Mouse (Mus musculus) MEL (cell line): Measurements from ENCODE around the gene Papss1. TPM values are rescaled to one million over a fixed set of nuclear protein-coding genes. Genes with fewer than 3 reads are reported as not detected.

Experiments used
- DNase-seq: peaks from one replicate; pipeline ENCODE4 v3.0.0; 2011; ENCODE audit warnings: low read depth, low spot score
- H3K27ac ChIP-seq: 2 replicates; pipeline ENCODE4 v1.5.1; 2012; ENCODE audit warnings: low read depth, mild to moderate bottlenecking, control low read depth, low read length, moderate library complexity; ENCODE audit not compliant: control insufficient read depth
- H3K27me3 ChIP-seq, 2 experiments: fragments of 150-350 bp in 1 of 2; sonication (generic) in 1 of 2; 2 replicates each; pipeline ENCODE4 v1.6.1; 2012; ENCODE audit warnings: low read length in 2 of 2, mild to moderate bottlenecking in 2 of 2, improper control_type of control experiment in 1 of 2, moderate library complexity in 1 of 2; ENCODE audit not compliant: insufficient read depth in 2 of 2, control insufficient read depth in 1 of 2
- H3K36me3 ChIP-seq, 2 experiments: 2 replicates each; pipeline ENCODE4 v1.6.1; 2012 to 2014; ENCODE audit warnings: low read length in 2 of 2, improper control_type of control experiment in 1 of 2, inconsistent platforms in 1 of 2, mild to moderate bottlenecking in 1 of 2; ENCODE audit not compliant: insufficient read depth in 2 of 2, control insufficient read depth in 1 of 2
- H3K4me1 ChIP-seq, 2 experiments: fragments of 150-350 bp in 1 of 2; sonication (generic) in 1 of 2; 2 replicates each; pipeline ENCODE4 v1.6.1; 2012; ENCODE audit warnings: low read length in 2 of 2, improper control_type of control experiment in 1 of 2, mild to moderate bottlenecking in 1 of 2; ENCODE audit not compliant: insufficient read depth in 2 of 2, control insufficient read depth in 1 of 2
- H3K4me3 ChIP-seq, 2 experiments: fragments of 150-350 bp in 1 of 2; sonication (generic) in 1 of 2; 2 replicates each; pipeline ENCODE4 v1.5.1; 2012; ENCODE audit warnings: low read depth in 2 of 2, low read length in 2 of 2, mild to moderate bottlenecking in 2 of 2, moderate library complexity in 2 of 2, control low read depth in 1 of 2, improper control_type of control experiment in 1 of 2; ENCODE audit not compliant: control insufficient read depth in 1 of 2, insufficient read depth in 1 of 2
- H3K79me2 ChIP-seq: 2 replicates; pipeline ENCODE4 v1.6.1; 2012; ENCODE audit warnings: mild to moderate bottlenecking, low read length, moderate library complexity; ENCODE audit not compliant: control insufficient read depth, poor library complexity, insufficient read depth
- H3K9ac ChIP-seq: 2 replicates; pipeline ENCODE4 v1.6.1; 2012; ENCODE audit warnings: low read depth, mild to moderate bottlenecking, control low read depth, low read length, moderate library complexity; ENCODE audit not compliant: control insufficient read depth, poor library complexity, severe bottlenecking
- H3K9me3 ChIP-seq: fragments of 150-350 bp; sonication (generic); replicated peaks from 2 replicates; pipeline ENCODE4 v1.6.1; 2012; ENCODE audit warnings: mild to moderate bottlenecking, low read length, improper control_type of control experiment, moderate library complexity; ENCODE audit not compliant: insufficient read depth
- BHLHE40 ChIP-seq: IDR thresholded peaks from 2 replicates; pipeline ENCODE4 v1.6.1; 2012; ENCODE audit warnings: low read depth, mild to moderate bottlenecking, inconsistent platforms, low read length, improper control_type of control experiment, borderline replicate concordance
- EP300 ChIP-seq, 2 experiments: IDR thresholded peaks; 2 replicates each; pipeline ENCODE4 v1.6.1; 2011; ENCODE audit warnings: improper control_type of control experiment in 2 of 2, low read length in 2 of 2, low read depth in 1 of 2, mild to moderate bottlenecking in 1 of 2
- ETS1 ChIP-seq: IDR thresholded peaks from 2 replicates; pipeline ENCODE4 v1.6.1; 2012; ENCODE audit warnings: low read depth, mild to moderate bottlenecking, inconsistent platforms, low read length, improper control_type of control experiment, moderate library complexity
- GABPA ChIP-seq: IDR thresholded peaks from 2 replicates; pipeline ENCODE4 v1.6.1; 2012; ENCODE audit warnings: low read depth, mild to moderate bottlenecking, inconsistent platforms, low read length, improper control_type of control experiment, moderate library complexity
- GATA1 ChIP-seq: IDR thresholded peaks from 2 replicates; pipeline ENCODE4 v1.6.1; 2011; ENCODE audit warnings: low read depth, low read length, improper control_type of control experiment
- HCFC1 ChIP-seq: IDR thresholded peaks from 2 replicates; pipeline ENCODE4 v1.6.1; 2012; ENCODE audit warnings: low read depth, mild to moderate bottlenecking, inconsistent platforms, low read length, improper control_type of control experiment, moderate library complexity
- MAFK ChIP-seq: IDR thresholded peaks from 2 replicates; pipeline ENCODE4 v1.6.1; 2011; ENCODE audit warnings: low read depth, mild to moderate bottlenecking, low read length, improper control_type of control experiment, borderline replicate concordance
- MEF2A ChIP-seq: IDR thresholded peaks from 2 replicates; pipeline ENCODE4 v1.6.1; 2014; ENCODE audit warnings: low read depth, mild to moderate bottlenecking, inconsistent platforms, low read length, improper control_type of control experiment; ENCODE audit not compliant: poor library complexity, insufficient replicate concordance, severe bottlenecking; ENCODE audit errors: extremely low read depth
- MXI1 ChIP-seq: IDR thresholded peaks from 2 replicates; pipeline ENCODE4 v1.6.1; 2011; ENCODE audit warnings: mild to moderate bottlenecking, low read depth, low read length, improper control_type of control experiment
- NELFE ChIP-seq: IDR thresholded peaks from 2 replicates; pipeline ENCODE4 v1.6.1; 2011; ENCODE audit warnings: low read depth, low read length, improper control_type of control experiment
- NRF1 ChIP-seq: IDR thresholded peaks from 2 replicates; pipeline ENCODE4 v1.6.1; 2014; ENCODE audit warnings: low read depth, mild to moderate bottlenecking, inconsistent platforms, low read length, improper control_type of control experiment, moderate library complexity; ENCODE audit not compliant: poor library complexity, insufficient read depth, severe bottlenecking
- POLR2A ChIP-seq, 2 experiments: IDR thresholded peaks; 2 replicates each; pipeline ENCODE4 v1.6.1; 2011 to 2012; ENCODE audit warnings: low read length in 2 of 2, mild to moderate bottlenecking in 2 of 2, control low read depth in 1 of 2, improper control_type of control experiment in 1 of 2, low read depth in 1 of 2, moderate library complexity in 1 of 2; ENCODE audit not compliant: control insufficient read depth in 1 of 2, insufficient read depth in 1 of 2, poor library complexity in 1 of 2
- POLR2AphosphoS2 ChIP-seq: IDR thresholded peaks from 2 replicates; pipeline ENCODE4 v1.6.1; 2011; ENCODE audit warnings: low read length, improper control_type of control experiment
- POLR2AphosphoS5 ChIP-seq: IDR thresholded peaks from 2 replicates; pipeline ENCODE4 v1.6.1; 2012; ENCODE audit warnings: low read depth, borderline replicate concordance, mild to moderate bottlenecking, inconsistent platforms, low read length, moderate library complexity, mixed read lengths
- RCOR1 ChIP-seq: IDR thresholded peaks from 2 replicates; pipeline ENCODE4 v1.6.1; 2012; ENCODE audit warnings: low read depth, mild to moderate bottlenecking, inconsistent platforms, low read length, improper control_type of control experiment
- SIN3A ChIP-seq: IDR thresholded peaks from 2 replicates; pipeline ENCODE4 v1.6.1; 2012; ENCODE audit warnings: low read length, improper control_type of control experiment, inconsistent platforms
- SMC3 ChIP-seq: IDR thresholded peaks from 2 replicates; pipeline ENCODE4 v1.6.1; 2011; ENCODE audit warnings: low read depth, low read length, improper control_type of control experiment
- UBTF ChIP-seq: IDR thresholded peaks from 2 replicates; pipeline ENCODE4 v1.6.1; 2012; ENCODE audit warnings: low read depth, mild to moderate bottlenecking, inconsistent platforms, low read length, improper control_type of control experiment, moderate library complexity, borderline replicate concordance; ENCODE audit not compliant: insufficient read depth
- ZC3H11A ChIP-seq: IDR thresholded peaks from 2 replicates; pipeline ENCODE4 v1.6.1; 2012; ENCODE audit warnings: low read depth, mild to moderate bottlenecking, inconsistent platforms, low read length, improper control_type of control experiment
- ZMIZ1 ChIP-seq: IDR thresholded peaks from 2 replicates; pipeline ENCODE4 v1.6.1; 2012; ENCODE audit warnings: low read depth, mild to moderate bottlenecking, inconsistent platforms, low read length, improper control_type of control experiment, moderate library complexity
- ZNF384 ChIP-seq: IDR thresholded peaks from 2 replicates; pipeline ENCODE4 v1.6.1; 2012; ENCODE audit warnings: low read depth, mild to moderate bottlenecking, inconsistent platforms, low read length, improper control_type of control experiment
- polyA plus RNA-seq, 2 experiments: library from polyadenylated mRNA; stranded (reverse) in 1 of 2; unstranded in 1 of 2; fragments of >175 nt in 1 of 2; fragments of >200 nt in 1 of 2; gene quantifications; 2 replicates each; pipeline versions ENCODE4 v1.2.1 to v1.2.4; 2012; ENCODE audit warnings: low replicate concordance in 2 of 2, low read depth in 1 of 2; ENCODE audit not compliant: insufficient read length in 2 of 2, insufficient read depth in 1 of 2, missing spikeins in 1 of 2
- total RNA-seq: library from RNA; depleted of rRNA; stranded (reverse); fragments of 300-350 nt; gene quantifications from 2 replicates; pipeline ENCODE4 v1.2.3, GENCODE M21; 2012

Papss1 gene
- total and polyA plus RNA-seq, 3 experiments = 27.7 to 36.2 TPM; not detected in 1

DNA sequence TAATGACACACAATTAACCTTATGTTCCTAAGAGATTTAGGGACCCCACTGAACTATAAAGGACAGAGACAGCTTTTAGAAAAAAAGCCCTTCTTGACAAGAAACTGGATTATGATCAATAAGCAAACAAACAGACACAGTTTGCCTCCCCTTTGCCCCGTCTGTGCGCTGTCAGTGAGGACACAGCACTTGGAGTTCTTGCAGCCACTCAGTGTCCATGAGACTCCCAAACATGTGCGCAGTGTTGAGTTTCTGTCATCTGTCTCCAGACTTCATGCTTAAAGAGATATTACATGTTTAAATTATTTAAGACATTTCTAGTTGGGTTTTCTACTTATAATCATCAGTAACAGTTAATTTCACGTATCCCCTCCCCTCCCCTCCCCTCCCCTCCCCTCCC is 45.1 kb downstream of the Papss1 start:
- H3K9me3 ChIP-seq = no peaks in the 10 kb centered on the region
- H3K27me3 ChIP-seq = no peaks in the 10 kb centered on the region
- TF ChIP-seq UBTF (no peak), BHLHE40 (no peak), ZMIZ1 (no peak), SMC3 (no peak), ZC3H11A (no peak), POLR2AphosphoS5 (no peak), ZNF384 (no peak), MAFK (no peak), RCOR1 (no peak)
- TF ChIP-seq, all 39 proteins: peak for 0
- DNase-seq = no peak
- Histone ChIP-seq H3K9ac (no peak overlapping the region), H3K36me3 (no peaks in the 10 kb centered on the region; a peak in 2 of 4 replicates), H3K27ac (no peak overlapping the region), H3K79me2 (no peaks in the 10 kb centered on the region), H3K4me3 (no peak overlapping the region), H3K4me1 (no peaks in the 10 kb centered on the region)

DNA sequence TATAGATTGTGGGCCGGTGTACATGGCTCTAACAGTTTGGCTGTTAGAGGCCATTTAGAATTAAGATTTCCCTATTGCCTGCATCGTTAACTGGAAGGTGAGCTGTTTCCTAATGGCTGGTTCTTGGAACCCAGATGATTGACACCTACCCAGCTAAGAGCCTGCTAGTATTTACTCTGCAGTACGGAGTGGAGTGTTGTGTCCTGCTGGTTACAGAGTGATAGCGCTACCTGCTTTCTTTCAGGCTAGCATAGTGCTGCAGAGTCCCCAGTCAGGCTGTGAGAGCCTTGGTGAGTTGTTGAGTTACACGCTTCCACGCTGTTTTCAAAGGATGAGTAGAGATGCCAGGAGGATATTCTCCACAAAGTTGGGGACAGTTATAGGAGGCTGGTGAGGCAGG is 46.0 kb downstream of the Papss1 start:
- Histone ChIP-seq H3K9ac (no peak overlapping the region), H3K79me2 (no peaks in the 10 kb centered on the region)
- TF ChIP-seq SIN3A (no peak), ZNF384 (no peak), POLR2AphosphoS2 (no peak), NRF1 (no peak), ETS1 (no peak)
- TF ChIP-seq, all 39 proteins: peak for 0
- Histone ChIP-seq H3K27me3 (no peaks in the 10 kb centered on the region), H3K27ac (no peak overlapping the region), H3K36me3 (no peaks in the 10 kb centered on the region; a peak in 2 of 4 replicates), H3K4me3 (no peak overlapping the region), H3K9me3 (no peaks in the 10 kb centered on the region), H3K4me1 (no peaks in the 10 kb centered on the region)
- no peak for DNase-seq

DNA sequence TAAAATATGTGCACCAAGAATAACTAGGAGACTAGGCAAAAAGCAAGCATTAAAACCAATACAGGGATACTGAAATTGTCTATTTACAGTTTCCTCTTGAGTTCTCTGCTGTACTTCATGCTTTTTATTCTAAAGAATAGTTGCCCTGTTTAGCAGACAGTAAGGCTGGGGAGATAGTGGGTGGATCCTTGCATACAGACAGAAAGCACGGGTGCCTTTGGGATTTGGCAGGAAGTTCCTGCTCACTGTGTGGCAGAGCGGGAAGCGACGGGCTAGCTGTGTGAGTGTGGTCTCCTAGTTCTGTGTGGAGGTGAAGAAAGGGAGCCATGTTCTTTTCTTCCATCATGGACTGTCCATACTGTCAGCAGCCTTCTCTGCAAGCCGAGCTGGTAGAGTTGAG is 48.3 kb downstream of the Papss1 start:
- no peaks in the 10 kb centered on the region for H3K79me2 ChIP-seq
- DNase-seq = no peak
- no peaks in the 10 kb centered on the region for H3K4me1 ChIP-seq
- H3K36me3 ChIP-seq = no peaks in the 10 kb centered on the region; a peak in 1 of 4 replicates
- no peaks in the 10 kb centered on the region for H3K9me3 ChIP-seq
- H3K9ac ChIP-seq = no peak overlapping the region
- no peak overlapping the region for H3K27ac ChIP-seq
- no peak overlapping the region for H3K4me3 ChIP-seq
- no peaks in the 10 kb centered on the region for H3K27me3 ChIP-seq
- TF ChIP-seq POLR2AphosphoS2 = no peak
- TF ChIP-seq SIN3A = no peak
- no peak for TF ChIP-seq MEF2A
- TF ChIP-seq BHLHE40 = no peak
- TF ChIP-seq MXI1 = no peak
- no peak for TF ChIP-seq GATA1
- no peak for TF ChIP-seq NRF1
- TF ChIP-seq GABPA = no peak
- no peak for TF ChIP-seq HCFC1
- no peak for TF ChIP-seq EP300 (IDR thresholded peaks at IDR 0.05; ENCODE audit: low read depth in 1 of 2, low read length in 2 of 2)
- no peak for TF ChIP-seq MAFK
- no peak for TF ChIP-seq UBTF
- TF ChIP-seq POLR2A (IDR thresholded peaks at IDR 0.05; ENCODE audit: control insufficient read depth in 1 of 2, insufficient read depth in 1 of 2, low read depth in 1 of 2, low read length in 2 of 2, poor library complexity in 1 of 2) = no peak
- TF ChIP-seq NELFE = no peak
- TF ChIP-seq ZMIZ1 = no peak
